Mouse (Mus musculus) cerebellum, adult 9-10 months (tissue): Measurements from ENCODE around the gene Ltbp3.

Experiments
- DNase-seq: peaks from one replicate; pipeline ENCODE4 v3.0.0; 2022

Gene Ltbp3

GRCm38 (mm10) chr19:5740320-5741317 lies at the start of gene Ltbp3:
Gene Ltbp3 (plus strand): TSS chr19:5740904.
- DNase-seq = peak; percentile 73

GRCm38 (mm10) chr19:5691601-5692000 lies 49.1 kb upstream of the Ltbp3 start:
- no peak for DNase-seq

GRCm38 (mm10) chr19:5692086-5692912 lies 48.4 kb upstream of the Ltbp3 start:
- no peak for DNase-seq

- DNase-seq = no peak
These were observed 47.7 kb upstream of the Ltbp3 start for GRCm38 (mm10) chr19:5692913-5693396.

GRCm38 (mm10) chr19:5693801-5694200 lies 46.9 kb upstream of the Ltbp3 start:
- DNase-seq = no peak

GRCm38 (mm10) chr19:5695849-5696462 lies 44.7 kb upstream of the Ltbp3 start:
- no peak for DNase-seq

GRCm38 (mm10) chr19:5704163-5704800 lies 36.4 kb upstream of the Ltbp3 start, which contains the start of gene Kcnk7:
Gene Kcnk7 (plus strand): TSS chr19:5704367.
- DNase-seq = no peak

GRCm38 (mm10) chr19:5704801-5705571 lies 35.7 kb upstream of the Ltbp3 start:
- DNase-seq = no peak

GRCm38 (mm10) chr19:5710068-5710467 lies 30.6 kb upstream of the Ltbp3 start:
- no peak for DNase-seq

GRCm38 (mm10) chr19:5710581-5710980 lies 30.1 kb upstream of the Ltbp3 start:
- no peak for DNase-seq

- peak; percentile 86 for DNase-seq
These were observed 29.5 kb upstream of the Ltbp3 start for GRCm38 (mm10) chr19:5711218-5711617.

- DNase-seq = no peak
These were observed 28.7 kb upstream of the Ltbp3 start for GRCm38 (mm10) chr19:5711907-5712460.

GRCm38 (mm10) chr19:5713255-5713654 lies 27.4 kb upstream of the Ltbp3 start:
- no peak for DNase-seq

- no peak for DNase-seq
These were observed 27.0 kb upstream of the Ltbp3 start for GRCm38 (mm10) chr19:5713730-5714129.

- no peak for DNase-seq
These were observed 24.7 kb upstream of the Ltbp3 start for GRCm38 (mm10) chr19:5715793-5716688.

- no peak for DNase-seq
These were observed 23.7 kb upstream of the Ltbp3 start for GRCm38 (mm10) chr19:5716955-5717354.

GRCm38 (mm10) chr19:5721233-5721632 lies 19.5 kb upstream of the Ltbp3 start:
- DNase-seq = no peak

GRCm38 (mm10) chr19:5722848-5723425 lies 17.8 kb upstream of the Ltbp3 start:
- DNase-seq = no peak

GRCm38 (mm10) chr19:5723934-5724548 lies 16.7 kb upstream of the Ltbp3 start:
- DNase-seq = no peak
